21 mouse cellular contexts compared by ENCODE assay signal in the genomic region with DNA sequence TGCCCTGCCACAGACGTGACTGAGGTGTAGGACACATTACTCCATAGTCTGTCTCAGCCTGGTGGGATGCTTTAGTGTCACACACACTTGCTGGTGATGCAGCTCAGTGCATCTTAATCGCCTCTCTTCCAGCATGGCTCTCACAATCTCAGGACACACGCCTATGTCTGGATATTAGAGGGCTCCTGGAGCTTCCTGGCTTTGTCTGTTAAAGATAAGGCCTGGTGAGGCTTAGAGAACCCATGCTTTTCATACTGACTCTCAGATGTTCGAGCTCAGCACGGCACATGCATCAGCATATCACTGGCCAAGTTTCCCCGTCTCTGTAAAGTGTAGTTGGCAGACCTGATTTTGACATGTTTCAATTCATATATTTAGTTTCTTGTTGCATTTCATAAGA. TPM values are rescaled to one million over a fixed set of nuclear protein-coding genes. Genes with fewer than 3 reads are reported as not detected.
DNase-seq lines count a peak whose midpoint lies in the region; ATAC-seq and TF ChIP-seq lines count a peak whose summit lies in the region.
"Had no signal": no experiment of that assay in that cellular context is flagged by ENCODE, and none has a peak within 500 bp of the region (broad histone marks: within the 10 kb centered on the region; RNA-seq: fewer than 3 reads in every experiment).

No protein-coding gene starts in this region.

- H3K4me3 ChIP-seq in lung, postnatal 0 days (ENCODE audit: low read depth, low read length) = no peak overlapping the region
- no peak overlapping the region for H3K4me3 ChIP-seq in liver, embryonic 12.5 days
- no peak overlapping the region for H3K4me3 ChIP-seq in kidney, adult 2 months (ENCODE audit: insufficient read depth, low read depth, low read length)
- H3K4me3 ChIP-seq: embryonic facial prominence, embryonic 13.5 days; forebrain, embryonic 13.5 days; hindbrain, embryonic 15.5 days; limb, embryonic 12.5 days; lung, embryonic 15.5 days had no signal

- H3K27ac ChIP-seq in lung, postnatal 0 days (ENCODE audit: low read length) = no peak overlapping the region
- peak overlapping the region; percentile 92 for H3K27ac ChIP-seq in liver, embryonic 12.5 days
- H3K27ac ChIP-seq in kidney, adult 2 months (ENCODE audit: insufficient read depth, low read depth, low read length) = no peak overlapping the region
- H3K27ac ChIP-seq: embryonic facial prominence, embryonic 13.5 days; forebrain, embryonic 13.5 days; hindbrain, embryonic 15.5 days; limb, embryonic 12.5 days; lung, embryonic 15.5 days had no signal

- H3K9me3 ChIP-seq in lung, postnatal 0 days (ENCODE audit: low read length) = no peaks in the 10 kb centered on the region
- 0 out of 2 replicates have a peak, but pooled peaks cover 3% of the 10 kb centered on the region for H3K9me3 ChIP-seq in liver, embryonic 12.5 days (replicated peaks)
- H3K9me3 ChIP-seq: embryonic facial prominence, embryonic 13.5 days; forebrain, embryonic 13.5 days; hindbrain, embryonic 15.5 days; limb, embryonic 12.5 days; lung, embryonic 15.5 days had no signal

- H3K36me3 ChIP-seq in lung, postnatal 0 days (ENCODE audit: insufficient read depth, low read length) = no peaks in the 10 kb centered on the region
- peaks cover 4% of the 10 kb centered on the region; the same call in 1 of the 2 replicates for H3K36me3 ChIP-seq in liver, embryonic 12.5 days
- H3K36me3 ChIP-seq in kidney, adult 2 months (ENCODE audit: control insufficient read depth, insufficient read depth, low read length) = no peaks in the 10 kb centered on the region
- H3K36me3 ChIP-seq: embryonic facial prominence, embryonic 13.5 days; hindbrain, embryonic 15.5 days; limb, embryonic 12.5 days; lung, embryonic 15.5 days had no signal

- peak; percentile 54 for DNase-seq in lung, postnatal 0 days (ENCODE audit: low spot score)
- no peak for DNase-seq in lung, postnatal 14 days
- no peak for DNase-seq in frontal cortex, adult 2 months (ENCODE audit: extremely low spot score in 1 of 2, low spot score in 1 of 2)
- no peak for DNase-seq in adrenal gland, adult 2 months
- DNase-seq in kidney, adult 2 months = no peak
- DNase-seq: adrenal gland, postnatal 10 days; cerebellum, adult 18-20 months; right cerebral cortex, adult 18-20 months; spleen, adult 18-20 months had no signal

- H3K9ac ChIP-seq in lung, postnatal 0 days (replicated peaks; ENCODE audit: low read depth) = no peak overlapping the region
- peak overlapping the region; percentile 37 for H3K9ac ChIP-seq in liver, embryonic 12.5 days
- H3K9ac ChIP-seq: embryonic facial prominence, embryonic 13.5 days; forebrain, embryonic 13.5 days; hindbrain, embryonic 15.5 days; limb, embryonic 12.5 days; lung, embryonic 15.5 days had no signal

- H3K4me1 ChIP-seq in lung, postnatal 0 days (ENCODE audit: insufficient read depth, low read depth, low read length) = peaks cover 6% of the 10 kb centered on the region; the same call in 1 of the 2 replicates
- peaks cover 99% of the 10 kb centered on the region for H3K4me1 ChIP-seq in liver, embryonic 12.5 days
- peaks cover 19% of the 10 kb centered on the region; the same call in 1 of the 2 replicates for H3K4me1 ChIP-seq in kidney, adult 2 months (ENCODE audit: control insufficient read depth, insufficient read depth, low read length)

- H3K4me2 ChIP-seq in lung, postnatal 0 days (replicated peaks; ENCODE audit: low read depth, low read length) = no peak overlapping the region
- peak overlapping the region; percentile 57 for H3K4me2 ChIP-seq in liver, embryonic 12.5 days
- H3K4me2 ChIP-seq: embryonic facial prominence, embryonic 13.5 days; forebrain, embryonic 13.5 days; hindbrain, embryonic 15.5 days; limb, embryonic 12.5 days; lung, embryonic 15.5 days had no signal

- TF ChIP-seq EP300 in lung, postnatal 0 days (IDR thresholded peaks at IDR 0.05) = no peak

- TF ChIP-seq POLR2A in kidney, adult 2 months (IDR thresholded peaks at IDR 0.05; ENCODE audit: low read depth, low read length) = no peak

- no peak for TF ChIP-seq CTCF in lung, postnatal 0 days (IDR thresholded peaks at IDR 0.05)
- TF ChIP-seq CTCF in kidney, adult 2 months (conservative IDR thresholded peaks at IDR 0.05; ENCODE audit: insufficient read depth, insufficient read length, low read depth, low read length) = no peak

- WGBS in lung, postnatal 0 days = 47% methylated on average over 6 of the region's 6 CpGs
- WGBS in liver, embryonic 12.5 days (ENCODE audit: insufficient replicate concordance) = 16% methylated on average over 6 of the region's 6 CpGs
- 72% methylated on average over 6 of the region's 6 CpGs for WGBS in kidney, adult 2 months

- peak; percentile 20; the same call in 1 of the 2 replicates for ATAC-seq in lung, postnatal 0 days
- ATAC-seq in common myeloid progenitor, adult 5-6 weeks (replicated peaks; ENCODE audit: low read depth, poor library complexity, severe bottlenecking) = peak; percentile 19; the same call in 1 of the 2 replicates
- peak; percentile 76 for ATAC-seq in liver, embryonic 12.5 days
- ATAC-seq: forebrain, embryonic 13.5 days; intestine, embryonic 16.5 days had no signal

- no peaks in the 10 kb centered on the region for H3K27me3 ChIP-seq in lung, postnatal 0 days (replicated peaks; ENCODE audit: insufficient read depth, low read length)
- H3K27me3 ChIP-seq in liver, embryonic 12.5 days (replicated peaks) = no peaks in the 10 kb centered on the region
- H3K27me3 ChIP-seq in kidney, adult 2 months (replicated peaks; ENCODE audit: control insufficient read depth, insufficient read depth, low read length) = no peaks in the 10 kb centered on the region
- H3K27me3 ChIP-seq: embryonic facial prominence, embryonic 13.5 days; forebrain, embryonic 13.5 days; hindbrain, embryonic 15.5 days; limb, embryonic 12.5 days; lung, embryonic 15.5 days had no signal

RNA-seq across cellular contexts. Expression of gene Gm10401, which starts 42.7 kb away (rescaled TPM):
- polyA plus RNA-seq in lung, postnatal 0 days (2015; fragmentation: Nextera tagmentation; extraction: Ambion mirVana) = 32.4 and 32.5 TPM in 2 replicates
- total RNA-seq in common myeloid progenitor, adult 5-6 weeks (2017) = 1.2 TPM in 1 of 2 replicates, not detected in the other
- polyA plus RNA-seq in liver, embryonic 12.5 days (2016; fragmentation: Nextera tagmentation; extraction: Ambion mirVana) = 12.2 and 15.1 TPM in 2 replicates
- polyA plus RNA-seq in frontal cortex, adult 2 months (2012; rRNA removed) = not detected in 2 replicates
- not detected for total RNA-seq in adrenal gland, adult 2 months (2021)
- polyA plus RNA-seq in adrenal gland, adult 2 months (2012; rRNA removed) = not detected in 2 replicates
- not detected in 2 replicates for polyA plus RNA-seq in kidney, adult 2 months (2012; rRNA removed)
- total RNA-seq: adrenal gland, postnatal 10 days; gastrocnemius, postnatal 4 days; left cerebral cortex, adult 18-20 months; midbrain, postnatal 0 days had no signal
- polyA plus RNA-seq: brain, embryonic 14.5 days had no signal

RNA-seq across cellular contexts. Expression of gene Sppl3, which starts 44.5 kb away (rescaled TPM):
- 16.6 and 22.8 TPM in 2 replicates for polyA plus RNA-seq in lung, postnatal 0 days (2015; fragmentation: Nextera tagmentation; extraction: Ambion mirVana)
- 30.9 and 34.4 TPM in 2 replicates for total RNA-seq in common myeloid progenitor, adult 5-6 weeks (2017)
- 19.3 and 23.7 TPM in 2 replicates for polyA plus RNA-seq in liver, embryonic 12.5 days (2016; fragmentation: Nextera tagmentation; extraction: Ambion mirVana)
- 70.2 and 71.3 TPM in 2 replicates for polyA plus RNA-seq in frontal cortex, adult 2 months (2012; rRNA removed)
- 10 to 100 TPM; 42.3 to 49.4 TPM for total RNA-seq in adrenal gland, adult 2 months (2021)
- 66.2 and 68.2 TPM in 2 replicates for polyA plus RNA-seq in adrenal gland, adult 2 months (2012; rRNA removed)
- 51.5 and 57.0 TPM in 2 replicates for polyA plus RNA-seq in kidney, adult 2 months (2012; rRNA removed)

Comparison
In these comparisons a context has a peak if more than half of its experiments do, and no peak if none do; other contexts are left out.
1. ATAC-seq: peak in every context shown above with its lines; median percentile 76 in liver, embryonic 12.5 days; 20 in lung, postnatal 0 days; 19 in common myeloid progenitor, adult 5-6 weeks.
2. RNA of gene Gm10401, which starts 42.7 kb away (polyA plus RNA-seq): 32.4 to 32.5 TPM in lung, postnatal 0 days and 12.2 to 15.1 TPM in liver, embryonic 12.5 days; not detected in frontal cortex, adult 2 months, not detected in kidney, adult 2 months and not detected in adrenal gland, adult 2 months; every median in the first group is over 10 times any median in the second.